In genomic region chr17:24633831-24634230, GRCm38 (mm10) we compare ENCODE assay signal across 13 mouse cellular contexts. TPM values are rescaled to one million over a fixed set of nuclear protein-coding genes. Genes with fewer than 3 reads are reported as not detected.
DNase-seq lines count a peak whose midpoint lies in the region; ATAC-seq and TF ChIP-seq lines count a peak whose summit lies in the region.
"Had no signal": no experiment of that assay in that cellular context is flagged by ENCODE, and none has a peak within 500 bp of the region (broad histone marks: within the 10 kb centered on the region; RNA-seq: fewer than 3 reads in every experiment).

No protein-coding gene starts in this region.

- peaks cover 19% of the 10 kb centered on the region; the same call in 1 of the 2 replicates for H3K36me3 ChIP-seq in hindbrain, postnatal 0 days (ENCODE audit: insufficient read depth, low read length)
- H3K36me3 ChIP-seq in hindbrain, embryonic 16.5 days (ENCODE audit: control insufficient read depth, insufficient read depth, low read length): peaks cover 6% of the 10 kb centered on the region
- H3K36me3 ChIP-seq in lung, embryonic 15.5 days: peaks cover 13% of the 10 kb centered on the region
- H3K36me3 ChIP-seq in embryonic facial prominence, embryonic 14.5 days (ENCODE audit: control insufficient read depth, insufficient read depth, low read length): peaks cover 27% of the 10 kb centered on the region
- peaks cover 26% of the 10 kb centered on the region for H3K36me3 ChIP-seq in neural tube, embryonic 15.5 days

- H3K27ac ChIP-seq in hindbrain, postnatal 0 days: peak overlapping the region; percentile 84; the same call in 1 of the 2 replicates
- no peak overlapping the region for H3K27ac ChIP-seq in hindbrain, embryonic 16.5 days (ENCODE audit: low read depth, low read length)
- H3K27ac ChIP-seq in lung, embryonic 15.5 days: peak overlapping the region; percentile 96
- peak overlapping the region; percentile 85; the same call in 1 of the 2 replicates for H3K27ac ChIP-seq in embryonic facial prominence, embryonic 14.5 days (replicated peaks; ENCODE audit: low read depth, low read length)
- H3K27ac ChIP-seq in neural tube, embryonic 15.5 days (replicated peaks): peak overlapping the region; percentile 83; the same call in 1 of the 2 replicates
- H3K27ac ChIP-seq: neural tube, embryonic 12.5 days had no signal

- H3K4me2 ChIP-seq in hindbrain, postnatal 0 days (ENCODE audit: low read depth, low read length): no peak overlapping the region
- H3K4me2 ChIP-seq in hindbrain, embryonic 16.5 days (ENCODE audit: low read length): no peak overlapping the region
- H3K4me2 ChIP-seq in lung, embryonic 15.5 days: no peak overlapping the region
- H3K4me2 ChIP-seq in embryonic facial prominence, embryonic 14.5 days (ENCODE audit: low read depth, low read length): no peak overlapping the region
- H3K4me2 ChIP-seq in neural tube, embryonic 15.5 days: no peak overlapping the region

- no peak for TF ChIP-seq CTCF in hindbrain, postnatal 0 days (IDR thresholded peaks at IDR 0.05; ENCODE audit: low read depth)

- H3K9ac ChIP-seq in hindbrain, postnatal 0 days (replicated peaks; ENCODE audit: low read length): no peak overlapping the region
- no peak overlapping the region for H3K9ac ChIP-seq in hindbrain, embryonic 16.5 days (ENCODE audit: low read depth, low read length)
- no peak overlapping the region for H3K9ac ChIP-seq in lung, embryonic 15.5 days
- no peak overlapping the region for H3K9ac ChIP-seq in embryonic facial prominence, embryonic 14.5 days (ENCODE audit: low read depth, low read length)
- H3K9ac ChIP-seq in neural tube, embryonic 15.5 days (replicated peaks): no peak overlapping the region; the same call in 1 of the 2 replicates

- H3K9me3 ChIP-seq in hindbrain, postnatal 0 days (ENCODE audit: low read length): no peaks in the 10 kb centered on the region
- no peaks in the 10 kb centered on the region for H3K9me3 ChIP-seq in hindbrain, embryonic 16.5 days (ENCODE audit: control insufficient read depth, low read length)
- no peaks in the 10 kb centered on the region for H3K9me3 ChIP-seq in lung, embryonic 15.5 days
- H3K9me3 ChIP-seq in embryonic facial prominence, embryonic 14.5 days (ENCODE audit: control insufficient read depth, low read length): no peaks in the 10 kb centered on the region
- no peaks in the 10 kb centered on the region for H3K9me3 ChIP-seq in neural tube, embryonic 15.5 days (replicated peaks)
- H3K9me3 ChIP-seq: hindbrain, embryonic 12.5 days; neural tube, embryonic 12.5 days had no signal

- WGBS in hindbrain, postnatal 0 days: 96% methylated on average over 11 of the region's 11 CpGs
- WGBS in hindbrain, embryonic 16.5 days: 93% methylated on average over 11 of the region's 11 CpGs
- 92% methylated on average over 11 of the region's 11 CpGs for WGBS in lung, embryonic 15.5 days
- WGBS in embryonic facial prominence, embryonic 14.5 days: 97% methylated on average over 11 of the region's 11 CpGs
- 97% methylated on average over 11 of the region's 11 CpGs for WGBS in neural tube, embryonic 15.5 days

- ATAC-seq in hindbrain, postnatal 0 days: no peak
- ATAC-seq in hindbrain, embryonic 16.5 days: no peak
- ATAC-seq in lung, embryonic 15.5 days (ENCODE audit: borderline replicate concordance, extremely low read depth, low FRiP score, low TSS enrichment): no peak
- no peak for ATAC-seq in embryonic facial prominence, embryonic 14.5 days (ENCODE audit: low read depth)
- no peak for ATAC-seq in neural tube, embryonic 15.5 days (ENCODE audit: low FRiP score)

- DNase-seq in hindbrain, postnatal 0 days (ENCODE audit: low spot score): no peak
- DNase-seq in lung, postnatal 36 days: no peak
- DNase-seq in embryonic facial prominence, embryonic 14.5 days (ENCODE audit: low spot score): no peak
- no peak for DNase-seq in frontal cortex, postnatal 10 days (ENCODE audit: low spot score in 2 of 2)
- DNase-seq in cerebellum, adult 11-12 months: no peak

- H3K4me3 ChIP-seq in hindbrain, postnatal 0 days (ENCODE audit: low read length): no peak overlapping the region
- no peak overlapping the region for H3K4me3 ChIP-seq in hindbrain, embryonic 16.5 days (ENCODE audit: low read length)
- H3K4me3 ChIP-seq in lung, embryonic 15.5 days: no peak overlapping the region
- 0 out of 2 replicates have a peak overlapping the region, but pooled peaks have one; percentile 58 for H3K4me3 ChIP-seq in embryonic facial prominence, embryonic 14.5 days (ENCODE audit: low read depth, low read length)
- no peak overlapping the region for H3K4me3 ChIP-seq in neural tube, embryonic 15.5 days (replicated peaks)

- no peaks in the 10 kb centered on the region for H3K27me3 ChIP-seq in hindbrain, postnatal 0 days (ENCODE audit: insufficient read depth, low read length)
- H3K27me3 ChIP-seq in hindbrain, embryonic 16.5 days (replicated peaks; ENCODE audit: control insufficient read depth, insufficient read depth, low read length): no peaks in the 10 kb centered on the region
- no peaks in the 10 kb centered on the region for H3K27me3 ChIP-seq in lung, embryonic 15.5 days
- H3K27me3 ChIP-seq in embryonic facial prominence, embryonic 14.5 days (replicated peaks; ENCODE audit: control insufficient read depth, insufficient read depth, low read length): no peaks in the 10 kb centered on the region
- no peaks in the 10 kb centered on the region for H3K27me3 ChIP-seq in neural tube, embryonic 15.5 days (replicated peaks)
- H3K27me3 ChIP-seq: hindbrain, embryonic 12.5 days; neural tube, embryonic 12.5 days had no signal

- H3K4me1 ChIP-seq in hindbrain, postnatal 0 days (ENCODE audit: insufficient read depth, low read length): peaks cover 4% of the 10 kb centered on the region; the same call in 1 of the 2 replicates
- peaks cover 11% of the 10 kb centered on the region for H3K4me1 ChIP-seq in hindbrain, embryonic 16.5 days (ENCODE audit: control insufficient read depth, insufficient read depth, low read depth, low read length)
- H3K4me1 ChIP-seq in lung, embryonic 15.5 days: peaks cover 32% of the 10 kb centered on the region
- peaks cover 18% of the 10 kb centered on the region for H3K4me1 ChIP-seq in embryonic facial prominence, embryonic 14.5 days (ENCODE audit: control insufficient read depth, insufficient read depth, low read length)
- H3K4me1 ChIP-seq in neural tube, embryonic 15.5 days: peaks cover 26% of the 10 kb centered on the region

RNA-seq across cellular contexts. Expression of gene Nthl1, which starts 1.4 kb away (rescaled TPM):
- total RNA-seq in hindbrain, postnatal 0 days (2014; rRNA removed): 4.2 and 5.6 TPM in 2 replicates
- polyA plus RNA-seq in hindbrain, postnatal 0 days (2015; fragmentation: Nextera tagmentation; extraction: Ambion mirVana): 7.2 and 7.8 TPM in 2 replicates
- 9.6 and 9.9 TPM in 2 replicates for polyA plus RNA-seq in hindbrain, embryonic 16.5 days (2015; fragmentation: Nextera tagmentation; extraction: Ambion mirVana)
- polyA plus RNA-seq in lung, embryonic 15.5 days (2015; fragmentation: Nextera tagmentation; extraction: Ambion mirVana): 17.2 and 19.6 TPM in 2 replicates
- polyA plus RNA-seq in embryonic facial prominence, embryonic 14.5 days (2014; fragmentation: Nextera tagmentation; extraction: Ambion mirVana): 16.8 and 19.1 TPM in 2 replicates
- polyA plus RNA-seq in neural tube, embryonic 15.5 days (2015; fragmentation: Nextera tagmentation; extraction: Ambion mirVana): 8.3 and 10.0 TPM in 2 replicates

RNA-seq across cellular contexts. Expression of gene Tsc2, which starts 1.4 kb away (rescaled TPM):
- total RNA-seq in hindbrain, postnatal 0 days (2014; rRNA removed): 98.0 and 114 TPM in 2 replicates
- polyA plus RNA-seq in hindbrain, postnatal 0 days (2015; fragmentation: Nextera tagmentation; extraction: Ambion mirVana): 45.7 and 51.2 TPM in 2 replicates
- polyA plus RNA-seq in hindbrain, embryonic 16.5 days (2015; fragmentation: Nextera tagmentation; extraction: Ambion mirVana): 65.8 and 80.9 TPM in 2 replicates
- 48.2 and 53.5 TPM in 2 replicates for polyA plus RNA-seq in lung, embryonic 15.5 days (2015; fragmentation: Nextera tagmentation; extraction: Ambion mirVana)
- 60.8 and 71.2 TPM in 2 replicates for polyA plus RNA-seq in embryonic facial prominence, embryonic 14.5 days (2014; fragmentation: Nextera tagmentation; extraction: Ambion mirVana)
- 60.6 and 68.8 TPM in 2 replicates for polyA plus RNA-seq in neural tube, embryonic 15.5 days (2015; fragmentation: Nextera tagmentation; extraction: Ambion mirVana)

RNA-seq across cellular contexts. Expression of gene Slc9a3r2, which starts 16.3 kb away (rescaled TPM):
- total RNA-seq in hindbrain, postnatal 0 days (2014; rRNA removed): 72.8 and 91.1 TPM in 2 replicates
- polyA plus RNA-seq in hindbrain, postnatal 0 days (2015; fragmentation: Nextera tagmentation; extraction: Ambion mirVana): 57.6 and 60.6 TPM in 2 replicates
- polyA plus RNA-seq in hindbrain, embryonic 16.5 days (2015; fragmentation: Nextera tagmentation; extraction: Ambion mirVana): 60.8 TPM in 2 replicates
- 87.3 and 92.4 TPM in 2 replicates for polyA plus RNA-seq in lung, embryonic 15.5 days (2015; fragmentation: Nextera tagmentation; extraction: Ambion mirVana)
- polyA plus RNA-seq in embryonic facial prominence, embryonic 14.5 days (2014; fragmentation: Nextera tagmentation; extraction: Ambion mirVana): 56.7 and 57.7 TPM in 2 replicates
- polyA plus RNA-seq in neural tube, embryonic 15.5 days (2015; fragmentation: Nextera tagmentation; extraction: Ambion mirVana): 60.2 and 65.7 TPM in 2 replicates

RNA-seq across cellular contexts. Expression of gene Npw, which starts 24.4 kb away (rescaled TPM):
- total RNA-seq in hindbrain, postnatal 0 days (2014; rRNA removed): 0.78 TPM in 1 of 2 replicates, not detected in the other
- polyA plus RNA-seq in hindbrain, postnatal 0 days (2015; fragmentation: Nextera tagmentation; extraction: Ambion mirVana): 0.65 and 0.81 TPM in 2 replicates
- polyA plus RNA-seq in hindbrain, embryonic 16.5 days (2015; fragmentation: Nextera tagmentation; extraction: Ambion mirVana): 0.54 and 0.75 TPM in 2 replicates
- polyA plus RNA-seq in lung, embryonic 15.5 days (2015; fragmentation: Nextera tagmentation; extraction: Ambion mirVana): 2.1 and 2.3 TPM in 2 replicates
- 0.82 and 1.4 TPM in 2 replicates for polyA plus RNA-seq in embryonic facial prominence, embryonic 14.5 days (2014; fragmentation: Nextera tagmentation; extraction: Ambion mirVana)
- 0.42 and 0.51 TPM in 2 replicates for polyA plus RNA-seq in neural tube, embryonic 15.5 days (2015; fragmentation: Nextera tagmentation; extraction: Ambion mirVana)
- total RNA-seq: megakaryocyte-erythroid progenitor cell, adult 5-6 weeks had no signal
- polyA plus RNA-seq: frontal cortex, adult 2 months; hindbrain, embryonic 12.5 days; large intestine, adult 2 months; neural tube, embryonic 12.5 days had no signal

RNA-seq across cellular contexts. Expression of gene Zfp598, which starts 35.7 kb away (rescaled TPM):
- 40.9 and 47.0 TPM in 2 replicates for total RNA-seq in hindbrain, postnatal 0 days (2014; rRNA removed)
- 14.2 and 14.6 TPM in 2 replicates for polyA plus RNA-seq in hindbrain, postnatal 0 days (2015; fragmentation: Nextera tagmentation; extraction: Ambion mirVana)
- 10.8 and 18.7 TPM in 2 replicates for polyA plus RNA-seq in hindbrain, embryonic 16.5 days (2015; fragmentation: Nextera tagmentation; extraction: Ambion mirVana)
- 21.2 and 22.2 TPM in 2 replicates for polyA plus RNA-seq in lung, embryonic 15.5 days (2015; fragmentation: Nextera tagmentation; extraction: Ambion mirVana)
- polyA plus RNA-seq in embryonic facial prominence, embryonic 14.5 days (2014; fragmentation: Nextera tagmentation; extraction: Ambion mirVana): 23.7 and 25.2 TPM in 2 replicates
- polyA plus RNA-seq in neural tube, embryonic 15.5 days (2015; fragmentation: Nextera tagmentation; extraction: Ambion mirVana): 19.2 and 20.5 TPM in 2 replicates
